Mouse (Mus musculus) embryonic facial prominence, embryonic 13.5 days (tissue): Measurements from ENCODE around the gene Mypop. TPM values are rescaled to one million over a fixed set of nuclear protein-coding genes. Genes with fewer than 3 reads are reported as not detected.

ENCODE experiments used
- ATAC-seq: fragments of 200-750 bp; cut with Nextera tagmentation; 2 replicates; pipeline ENCODE4 v1.8.0; 2017; ENCODE audit warnings: low read depth; ENCODE audit not compliant: insufficient number of reproducible peaks, insufficient read depth, low FRiP score, low TSS enrichment
- H3K27ac ChIP-seq: fragments of 300-500 bp; sonication (generic); 2 replicates; pipeline ENCODE4 v1.5.1; 2015; ENCODE audit warnings: moderate library complexity, mild to moderate bottlenecking, inconsistent platforms
- H3K27me3 ChIP-seq: fragments of 300-500 bp; sonication (generic); 2 replicates; pipeline ENCODE4 v1.6.1; 2015; ENCODE audit warnings: mild to moderate bottlenecking, inconsistent platforms
- H3K36me3 ChIP-seq: fragments of 300-500 bp; sonication (generic); 2 replicates; pipeline ENCODE4 v1.6.1; 2015; ENCODE audit warnings: mild to moderate bottlenecking, inconsistent platforms
- H3K4me1 ChIP-seq: fragments of 300-500 bp; sonication (generic); 2 replicates; pipeline ENCODE4 v1.6.1; 2015; ENCODE audit warnings: inconsistent platforms
- H3K4me2 ChIP-seq: fragments of 300-500 bp; sonication (generic); 2 replicates; pipeline ENCODE4 v1.6.1; 2015; ENCODE audit warnings: moderate library complexity, mild to moderate bottlenecking, inconsistent platforms
- H3K4me3 ChIP-seq: fragments of 300-500 bp; sonication (generic); 2 replicates; pipeline ENCODE4 v1.5.1; 2015; ENCODE audit warnings: mild to moderate bottlenecking, inconsistent platforms
- H3K9ac ChIP-seq: fragments of 300-500 bp; sonication (generic); 2 replicates; pipeline ENCODE4 v1.6.1; 2015; ENCODE audit warnings: mild to moderate bottlenecking, inconsistent platforms
- H3K9me3 ChIP-seq: fragments of 300-500 bp; sonication (generic); 2 replicates; pipeline ENCODE4 v1.6.1; 2016; ENCODE audit warnings: inconsistent platforms
- WGBS: fragments of 180-500 bp; shearing (Covaris S2); methylation state at CpG from one replicate; pipeline ENCODE4 v1.1.7; 2015; ENCODE audit warnings: mixed read lengths; 5-methylcytosine and 5-hydroxymethylcytosine counted together
- polyA plus RNA-seq: library from polyadenylated mRNA; unstranded; fragments of >200 nt; fragmentation: Nextera tagmentation; extraction: Ambion mirVana; gene quantifications from 2 replicates; pipeline ENCODE4 v1.2.1, GENCODE M21; 2015

The Mypop gene
- polyA plus RNA-seq = 6.0 and 6.7 TPM in 2 replicates

DNA sequence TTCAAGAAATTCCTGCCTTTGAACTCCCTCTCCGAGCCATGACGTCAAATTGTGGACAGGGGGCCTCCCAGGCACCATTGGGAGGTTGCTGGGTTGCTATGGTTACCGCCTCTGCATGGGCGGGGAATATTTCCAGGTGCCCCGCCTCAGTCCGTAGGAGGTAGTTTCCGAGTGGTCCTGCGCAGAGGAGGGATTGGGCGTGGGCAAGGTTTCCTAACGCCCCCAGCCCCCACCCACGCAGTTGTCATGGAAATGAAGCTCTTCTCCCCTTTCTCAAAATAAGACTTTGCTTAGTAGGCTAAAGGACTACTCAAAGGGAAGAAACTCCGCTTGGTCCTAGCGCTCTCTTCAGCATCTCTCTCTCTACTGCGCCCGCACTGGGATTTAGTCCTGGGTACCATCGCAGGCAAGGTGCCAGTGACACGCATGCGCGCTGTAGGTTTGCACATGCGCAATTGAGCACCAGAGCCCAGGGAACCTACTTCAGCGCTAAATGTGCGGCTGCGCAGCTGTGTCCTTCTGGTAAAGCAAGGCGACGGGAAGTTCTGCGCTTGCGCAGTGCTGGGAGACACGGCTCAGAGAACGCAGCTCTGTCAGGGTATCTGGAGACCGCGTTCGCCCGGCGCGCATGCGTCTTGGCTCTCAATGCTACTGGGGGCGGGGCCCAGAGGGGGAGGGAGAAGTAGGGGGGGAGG is at the start of gene Mypop:
TSS of gene Mypop (plus strand) at position 645 of the 695 bp plus-strand sequence.
- Histone ChIP-seq H3K4me3 (peak within 1 kb of the TSS; percentile 59), H3K4me2 (peak within 1 kb of the TSS; percentile 89), H3K27me3 (peaks cover 30% of the 10 kb centered on the region), H3K9ac (peak within 1 kb of the TSS; percentile 75), H3K27ac (peak within 1 kb of the TSS; percentile 84), H3K36me3 (peaks cover 11% of the 10 kb centered on the region), H3K9me3 (no peaks in the 10 kb centered on the region), H3K4me1 (peaks cover 28% of the 10 kb centered on the region)
- peak; percentile 90 for ATAC-seq
- under 1% methylated on average over 37 of the region's 37 CpGs for WGBS

DNA sequence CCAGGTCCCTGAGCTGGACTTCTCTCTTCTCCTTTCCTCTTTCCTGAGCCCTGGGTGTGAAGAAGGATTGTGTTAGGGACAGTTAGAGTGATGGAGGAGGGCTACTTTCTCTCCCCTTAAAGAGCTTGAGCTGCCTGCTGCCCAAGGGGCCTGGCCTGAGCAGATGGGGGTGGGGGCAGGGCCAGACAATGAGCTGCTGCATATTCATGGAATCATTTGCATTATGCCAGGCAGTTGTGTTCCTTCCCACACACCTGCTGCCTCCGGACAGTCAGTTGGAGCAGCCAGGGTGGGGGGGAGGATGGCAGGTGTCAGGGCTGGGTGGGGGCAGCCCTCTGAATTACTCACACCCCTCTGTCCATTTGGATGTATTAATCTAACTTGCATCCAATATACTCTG is 48.7 kb upstream of the Mypop start:
- Histone ChIP-seq H3K9me3 (no peaks in the 10 kb centered on the region), H3K4me3 (no peak overlapping the region), H3K4me2 (no peak overlapping the region), H3K36me3 (no peaks in the 10 kb centered on the region), H3K4me1 (no peaks in the 10 kb centered on the region), H3K9ac (0 out of 2 replicates have a peak overlapping the region, but pooled peaks have one; percentile 21), H3K27ac (no peak overlapping the region), H3K27me3 (peaks cover 17% of the 10 kb centered on the region)
- no peak for ATAC-seq
- 40% methylated on average over 1 of the region's 1 CpGs for WGBS

DNA sequence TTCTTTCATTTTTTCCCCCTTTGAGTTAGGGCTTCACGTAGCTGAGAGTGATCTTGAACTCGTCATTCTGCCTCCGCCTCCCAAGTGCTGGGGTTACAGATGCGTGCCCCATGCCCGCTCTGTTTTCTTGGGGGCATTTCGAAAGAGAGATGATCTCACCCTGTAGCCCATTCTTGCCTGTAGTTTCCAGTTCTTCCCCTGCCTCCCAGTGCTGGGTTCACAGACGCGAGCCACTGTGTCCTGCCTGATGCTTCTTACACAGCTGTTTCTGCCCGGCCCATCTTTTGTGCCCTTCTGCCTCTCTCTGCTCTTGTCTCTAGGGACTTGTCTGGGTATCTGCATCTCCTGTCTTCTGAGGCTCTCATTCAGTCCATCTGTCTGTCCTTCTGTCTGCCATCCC is 48.2 kb upstream of the Mypop start:
- ATAC-seq = no peak
- peaks cover 17% of the 10 kb centered on the region for H3K27me3 ChIP-seq
- 60% methylated on average over 9 of the region's 9 CpGs for WGBS
- no peak overlapping the region for H3K9ac ChIP-seq
- no peaks in the 10 kb centered on the region for H3K9me3 ChIP-seq
- no peak overlapping the region for H3K4me3 ChIP-seq
- no peak overlapping the region for H3K27ac ChIP-seq
- H3K4me2 ChIP-seq = no peak overlapping the region
- no peaks in the 10 kb centered on the region for H3K36me3 ChIP-seq
- H3K4me1 ChIP-seq = no peaks in the 10 kb centered on the region

DNA sequence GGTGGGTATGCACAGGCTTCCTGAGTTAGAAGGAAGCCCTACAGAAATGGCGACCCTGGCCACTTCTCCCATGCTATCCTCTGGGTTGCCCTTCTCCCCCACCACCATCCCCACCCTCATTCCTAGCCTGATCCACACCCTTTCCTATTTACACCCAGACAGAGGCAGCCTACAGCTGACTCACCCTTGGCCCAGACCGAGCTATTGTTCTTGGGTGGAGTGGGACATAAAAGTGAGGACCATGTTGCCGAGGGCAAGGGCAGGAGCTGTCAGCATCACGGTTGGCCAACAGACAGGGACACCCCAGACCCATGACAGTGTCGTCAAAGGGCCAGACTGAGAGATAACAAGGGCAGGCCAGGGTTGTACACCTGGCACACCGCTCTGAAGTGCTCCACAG is 42.9 kb upstream of the Mypop start:
- no peaks in the 10 kb centered on the region; the same call in 1 of the 2 replicates for H3K4me1 ChIP-seq
- no peaks in the 10 kb centered on the region for H3K36me3 ChIP-seq
- H3K27me3 ChIP-seq = peaks cover 32% of the 10 kb centered on the region
- ATAC-seq = no peak
- H3K4me2 ChIP-seq = no peak overlapping the region
- no peak overlapping the region for H3K4me3 ChIP-seq
- no peak overlapping the region for H3K9ac ChIP-seq
- H3K27ac ChIP-seq = no peak overlapping the region
- no peaks in the 10 kb centered on the region for H3K9me3 ChIP-seq
- 74% methylated on average over 6 of the region's 6 CpGs for WGBS

DNA sequence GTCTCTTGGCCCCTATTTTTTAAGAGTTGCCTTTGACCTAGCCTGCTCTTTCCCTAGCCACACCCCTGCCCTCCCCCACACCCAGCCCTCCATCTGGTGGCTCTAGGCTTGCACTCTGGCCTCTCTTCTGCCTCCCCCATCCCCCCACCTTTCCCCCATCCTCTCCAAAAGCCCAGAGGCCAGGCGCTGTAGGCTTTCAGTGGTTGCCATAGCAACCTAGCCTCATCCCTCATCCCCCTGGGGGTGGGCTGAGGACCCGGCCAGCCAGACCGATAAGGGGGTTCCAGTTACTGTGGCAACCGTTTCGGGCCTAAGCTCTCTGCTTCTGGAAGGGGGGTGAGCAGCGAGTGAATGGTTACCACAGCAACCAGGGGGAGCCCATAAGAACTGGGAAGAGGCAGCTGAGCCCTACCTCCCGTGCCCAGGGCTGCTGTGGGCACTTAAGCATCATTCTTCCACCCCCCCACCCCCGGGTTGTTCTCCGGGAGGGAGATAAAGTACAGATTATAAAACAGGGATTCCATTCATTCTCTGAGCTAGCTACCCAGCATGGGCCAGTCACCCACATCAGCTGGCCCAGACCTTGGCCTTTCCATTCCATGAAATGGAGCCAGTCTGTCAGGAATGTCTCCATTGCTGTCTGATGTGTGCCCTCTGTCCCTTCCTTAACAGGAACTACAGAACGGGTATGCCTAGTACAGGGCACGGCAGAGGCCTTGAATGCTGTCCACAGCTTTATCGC is 41.1 kb upstream of the Mypop start:
- H3K9ac ChIP-seq = no peak overlapping the region
- H3K4me1 ChIP-seq = no peaks in the 10 kb centered on the region; the same call in 1 of the 2 replicates
- H3K4me2 ChIP-seq = no peak overlapping the region
- H3K9me3 ChIP-seq = no peaks in the 10 kb centered on the region
- WGBS = 27% methylated on average over 12 of the region's 12 CpGs
- H3K4me3 ChIP-seq = no peak overlapping the region
- no peak overlapping the region for H3K27ac ChIP-seq
- no peak for ATAC-seq
- peaks cover 31% of the 10 kb centered on the region for H3K27me3 ChIP-seq
- H3K36me3 ChIP-seq = no peaks in the 10 kb centered on the region

DNA sequence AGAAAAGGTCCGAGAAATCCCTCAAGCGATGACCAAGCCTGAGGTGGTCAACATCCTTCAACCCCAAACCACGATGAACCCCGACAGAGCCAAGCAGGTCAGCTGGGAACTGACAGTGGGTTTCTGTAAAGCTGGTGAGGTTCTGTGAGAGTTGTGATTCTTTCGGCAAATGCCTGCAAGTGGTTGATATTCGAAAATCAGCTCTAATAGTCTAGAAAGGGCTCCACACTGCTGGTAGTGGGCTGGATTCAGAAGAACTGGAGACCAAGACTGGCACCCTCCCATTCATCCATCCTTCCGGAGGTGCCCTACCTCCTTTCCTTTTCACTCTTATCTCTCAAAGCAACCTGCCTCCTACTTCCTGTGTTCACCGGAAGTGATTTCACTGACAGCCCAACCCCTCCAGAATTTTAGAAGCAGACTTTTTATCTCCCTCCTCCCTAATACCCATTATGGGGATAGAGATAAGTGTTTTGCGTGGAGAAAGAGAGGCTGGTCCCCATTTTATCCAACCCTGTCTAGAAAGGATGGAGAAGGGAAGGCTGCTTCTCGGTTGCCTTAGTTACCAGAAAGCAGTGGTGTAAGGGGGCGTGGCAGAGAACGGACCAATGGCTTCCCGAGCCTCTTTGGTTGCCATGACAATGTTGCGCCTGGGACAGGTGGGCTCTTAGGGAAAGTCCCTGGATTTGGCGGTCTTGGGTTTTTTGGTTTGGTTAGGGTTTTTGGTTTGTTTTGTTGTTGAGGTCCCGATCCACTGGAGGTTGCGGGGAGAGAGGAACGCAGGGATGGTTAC is 40.3 kb upstream of the Mypop start:
- H3K27me3 ChIP-seq = peaks cover 35% of the 10 kb centered on the region
- H3K36me3 ChIP-seq = no peaks in the 10 kb centered on the region
- no peak overlapping the region for H3K4me3 ChIP-seq
- no peak for ATAC-seq
- H3K9ac ChIP-seq = no peak overlapping the region
- no peaks in the 10 kb centered on the region; the same call in 1 of the 2 replicates for H3K4me1 ChIP-seq
- H3K4me2 ChIP-seq = no peak overlapping the region
- 22% methylated on average over 18 of the region's 18 CpGs for WGBS
- H3K9me3 ChIP-seq = no peaks in the 10 kb centered on the region
- H3K27ac ChIP-seq = no peak overlapping the region

DNA sequence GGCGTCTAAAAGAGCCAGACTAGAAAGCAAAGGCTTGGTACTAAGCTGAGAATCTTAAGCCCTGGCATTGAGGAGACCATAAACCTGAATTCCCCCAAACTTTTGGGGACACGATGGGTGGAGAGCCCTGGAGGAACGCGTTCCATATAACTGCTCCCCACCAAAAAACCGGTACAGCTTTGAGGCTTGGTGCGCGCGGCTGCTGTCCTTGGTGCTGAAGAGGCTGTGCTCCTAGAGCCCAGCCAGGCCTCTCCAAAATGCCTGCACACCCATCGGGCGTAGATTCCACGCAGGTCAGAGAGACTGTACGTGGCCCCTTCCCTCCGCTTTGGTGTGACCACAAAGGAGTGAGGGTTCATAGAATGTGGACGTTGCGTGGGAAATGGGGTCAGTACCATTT is 39.6 kb upstream of the Mypop start:
- no peak overlapping the region for H3K4me3 ChIP-seq

DNA sequence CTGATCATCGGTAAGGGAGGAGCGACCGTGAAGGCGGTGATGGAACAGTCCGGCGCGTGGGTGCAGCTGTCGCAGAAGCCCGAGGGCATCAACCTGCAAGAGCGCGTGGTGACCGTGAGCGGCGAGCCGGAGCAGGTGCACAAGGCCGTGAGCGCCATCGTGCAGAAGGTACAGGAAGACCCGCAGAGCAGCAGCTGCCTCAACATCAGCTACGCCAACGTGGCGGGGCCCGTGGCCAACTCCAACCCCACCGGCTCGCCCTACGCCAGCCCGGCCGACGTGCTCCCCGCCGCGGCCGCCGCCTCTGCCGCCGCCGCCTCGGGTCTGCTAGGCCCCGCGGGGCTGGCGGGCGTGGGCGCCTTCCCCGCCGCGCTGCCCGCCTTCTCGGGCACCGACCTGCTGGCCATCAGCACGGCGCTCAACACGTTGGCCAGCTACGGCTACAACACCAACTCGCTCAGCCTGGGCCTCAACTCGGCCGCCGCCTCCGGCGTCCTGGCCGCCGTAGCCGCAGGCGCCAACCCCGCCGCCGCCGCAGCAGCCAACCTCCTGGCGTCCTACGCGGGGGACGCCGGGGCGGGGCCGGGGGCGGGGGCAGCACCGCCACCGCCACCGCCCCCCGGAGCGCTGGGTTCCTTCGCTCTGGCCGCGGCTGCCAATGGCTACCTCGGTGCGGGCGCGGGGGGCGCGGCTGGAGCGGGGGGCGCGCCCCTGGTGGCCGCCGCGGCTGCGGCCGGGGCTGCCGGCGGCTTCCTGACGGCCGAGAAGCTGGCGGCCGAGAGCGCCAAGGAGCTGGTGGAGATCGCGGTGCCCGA is 33.3 kb upstream of the Mypop start:
- Histone ChIP-seq H3K4me2 (peak overlapping the region; percentile 98), H3K4me1 (peaks cover 18% of the 10 kb centered on the region), H3K4me3 (peak overlapping the region; percentile 65), H3K9me3 (no peaks in the 10 kb centered on the region), H3K9ac (peak overlapping the region; percentile 70), H3K27ac (no peak overlapping the region), H3K36me3 (no peaks in the 10 kb centered on the region), H3K27me3 (peaks cover 81% of the 10 kb centered on the region)
- ATAC-seq = peak; percentile 43; the same call in 1 of the 2 replicates
- under 1% methylated on average over 101 of the region's 107 CpGs for WGBS

More for the DNA sequence above, 39.6 kb upstream of the Mypop start:
- no peak overlapping the region for H3K27ac ChIP-seq
- no peaks in the 10 kb centered on the region; the same call in 1 of the 2 replicates for H3K4me1 ChIP-seq
- H3K4me2 ChIP-seq = no peak overlapping the region
- no peaks in the 10 kb centered on the region for H3K36me3 ChIP-seq
- no peaks in the 10 kb centered on the region for H3K9me3 ChIP-seq
- ATAC-seq = no peak
- peaks cover 42% of the 10 kb centered on the region for H3K27me3 ChIP-seq
- H3K9ac ChIP-seq = no peak overlapping the region
- WGBS = 14% methylated on average over 15 of the region's 15 CpGs

DNA sequence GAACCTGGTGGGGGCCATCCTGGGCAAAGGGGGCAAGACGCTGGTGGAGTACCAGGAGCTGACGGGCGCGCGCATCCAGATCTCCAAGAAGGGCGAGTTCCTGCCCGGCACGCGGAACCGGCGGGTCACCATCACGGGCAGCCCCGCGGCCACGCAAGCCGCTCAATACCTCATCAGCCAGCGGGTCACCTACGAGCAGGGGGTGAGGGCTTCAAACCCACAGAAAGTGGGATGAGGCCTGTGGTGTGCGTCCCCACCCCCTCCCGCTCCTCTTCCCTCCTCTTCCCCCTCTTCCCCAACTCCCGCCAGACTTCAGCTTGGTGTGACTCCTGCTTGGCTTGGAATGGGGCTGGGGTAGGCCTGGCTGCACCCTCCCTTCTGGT is 32.7 kb upstream of the Mypop start:
- H3K27me3 ChIP-seq = peaks cover 87% of the 10 kb centered on the region
- peaks cover 23% of the 10 kb centered on the region for H3K4me1 ChIP-seq
- H3K4me3 ChIP-seq = peak overlapping the region; percentile 65
- H3K27ac ChIP-seq = no peak overlapping the region
- peak overlapping the region; percentile 70 for H3K9ac ChIP-seq
- under 1% methylated on average over 20 of the region's 21 CpGs for WGBS
- H3K36me3 ChIP-seq = no peaks in the 10 kb centered on the region
- 0 out of 2 replicates have a peak, but pooled peaks have one; percentile 17 for ATAC-seq
- peak overlapping the region; percentile 98 for H3K4me2 ChIP-seq
- H3K9me3 ChIP-seq = no peaks in the 10 kb centered on the region

DNA sequence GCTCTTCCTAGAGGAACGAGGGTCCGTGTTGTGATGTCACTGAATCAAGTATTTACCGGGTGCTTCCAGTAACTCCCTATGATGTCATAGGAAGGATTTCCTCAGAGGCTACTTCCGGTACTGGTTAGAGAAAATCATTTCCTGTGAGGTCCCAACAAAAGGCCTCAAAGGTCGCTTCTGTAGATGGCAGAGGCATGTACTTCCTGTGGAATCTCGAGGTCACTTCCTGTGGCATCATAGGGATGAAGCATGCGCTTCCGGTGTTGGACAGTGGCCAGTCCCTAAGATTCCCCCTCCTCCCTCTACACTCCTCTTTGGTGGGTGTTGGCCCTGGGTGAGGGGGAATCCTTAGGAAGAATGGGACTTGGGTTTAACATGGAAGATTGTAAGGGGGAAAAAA is 31.6 kb upstream of the Mypop start:
- Histone ChIP-seq H3K4me2 (no peak overlapping the region), H3K36me3 (no peaks in the 10 kb centered on the region), H3K27me3 (peaks cover 98% of the 10 kb centered on the region), H3K27ac (no peak overlapping the region), H3K9ac (no peak overlapping the region), H3K4me1 (peaks cover 24% of the 10 kb centered on the region), H3K4me3 (no peak overlapping the region), H3K9me3 (no peaks in the 10 kb centered on the region)
- 65% methylated on average over 8 of the region's 8 CpGs for WGBS
- ATAC-seq = no peak
